Mouse (Mus musculus) ES-Bruce4 (cell line): ENCODE data around the gene Tm7sf3. TPM values are rescaled to one million over a fixed set of nuclear protein-coding genes. Genes with fewer than 3 reads are reported as not detected.

Experiments used
- H3K27ac ChIP-seq: 2 replicates; pipeline ENCODE4 v1.5.1; 2012; ENCODE audit warnings: low read length, inconsistent platforms; ENCODE audit not compliant: insufficient read depth
- H3K27me3 ChIP-seq: 2 replicates; pipeline ENCODE4 v1.6.1; 2012; ENCODE audit warnings: mild to moderate bottlenecking, low read length, inconsistent platforms; ENCODE audit not compliant: control insufficient read depth, poor library complexity, insufficient read depth, severe bottlenecking
- H3K36me3 ChIP-seq: 2 replicates; pipeline ENCODE4 v1.6.1; 2012; ENCODE audit warnings: inconsistent platforms, mild to moderate bottlenecking, low read length, moderate library complexity; ENCODE audit not compliant: control insufficient read depth, poor library complexity, insufficient read depth, severe bottlenecking
- H3K4me1 ChIP-seq: one replicate; pipeline ENCODE4 v1.8.1; 2011; ENCODE audit warnings: low read length; ENCODE audit not compliant: control insufficient read depth, insufficient read depth
- H3K4me3 ChIP-seq: 2 replicates; pipeline ENCODE4 v1.5.1; 2011; ENCODE audit warnings: low read depth, mild to moderate bottlenecking, low read length
- H3K9ac ChIP-seq: 2 replicates; pipeline ENCODE4 v1.6.1; 2012; ENCODE audit warnings: low read depth, mild to moderate bottlenecking, inconsistent platforms; ENCODE audit not compliant: poor library complexity, severe bottlenecking
- H3K9me3 ChIP-seq: replicated peaks from 2 replicates; pipeline ENCODE4 v1.6.1; 2012; ENCODE audit warnings: mild to moderate bottlenecking, low read length, inconsistent platforms; ENCODE audit not compliant: control insufficient read depth, poor library complexity, insufficient read depth, severe bottlenecking
- CTCF ChIP-seq: IDR thresholded peaks from one replicate; pipeline ENCODE4 v1.8.1; 2011; ENCODE audit warnings: low read depth, low read length
- EP300 ChIP-seq: IDR thresholded peaks from 2 replicates; pipeline ENCODE4 v1.6.1; 2011; ENCODE audit warnings: low read depth, low read length; ENCODE audit not compliant: insufficient read depth
- POLR2A ChIP-seq: IDR thresholded peaks from one replicate; pipeline ENCODE4 v1.8.1; 2011; ENCODE audit warnings: low read length; ENCODE audit not compliant: insufficient read depth
- polyA plus RNA-seq: library from polyadenylated mRNA; stranded (reverse); fragments of >200 nt; gene quantifications from 2 replicates; pipeline ENCODE4 v1.2.4, GENCODE M21; 2011; ENCODE audit warnings: low read depth; ENCODE audit not compliant: missing spikeins, insufficient read depth, insufficient read length

Gene Tm7sf3
- polyA plus RNA-seq, 1 experiment: 46.1 TPM

- Histone ChIP-seq H3K9ac (peak overlapping the region; percentile 62), H3K27me3 (no peaks in the 10 kb centered on the region), H3K36me3 (no peaks in the 10 kb centered on the region), H3K27ac (no peak overlapping the region), H3K9me3 (no peaks in the 10 kb centered on the region), H3K4me1 (no peaks in the 10 kb centered on the region), H3K4me3 (peak overlapping the region; percentile 79)
- no peak for TF ChIP-seq EP300
- TF ChIP-seq CTCF: no peak
- TF ChIP-seq POLR2A: no peak
These were observed 553 bp upstream of the Tm7sf3 start for GRCm38 (mm10) chr6:146643184-146643570.

- H3K4me1 ChIP-seq: no peaks in the 10 kb centered on the region
- no peaks in the 10 kb centered on the region for H3K27me3 ChIP-seq
- H3K9ac ChIP-seq: peak overlapping the region; percentile 6; the same call in 1 of the 2 replicates
- H3K36me3 ChIP-seq: no peaks in the 10 kb centered on the region
- peak overlapping the region; percentile 38; the same call in 1 of the 2 replicates for H3K4me3 ChIP-seq
- H3K9me3 ChIP-seq: no peaks in the 10 kb centered on the region
- TF ChIP-seq POLR2A (no peak), EP300 (no peak), CTCF (no peak)
- no peak overlapping the region for H3K27ac ChIP-seq
These were observed 908 bp downstream of the Tm7sf3 start for GRCm38 (mm10) chr6:146641621-146642210.

- H3K27me3 ChIP-seq: no peaks in the 10 kb centered on the region
- TF ChIP-seq CTCF (no peak), POLR2A (no peak), EP300 (no peak)
- H3K4me3 ChIP-seq: no peak overlapping the region
- H3K9me3 ChIP-seq: no peaks in the 10 kb centered on the region
- H3K27ac ChIP-seq: no peak overlapping the region
- H3K36me3 ChIP-seq: no peaks in the 10 kb centered on the region
- no peak overlapping the region for H3K9ac ChIP-seq
- no peaks in the 10 kb centered on the region for H3K4me1 ChIP-seq
These were observed 1.6 kb downstream of the Tm7sf3 start for GRCm38 (mm10) chr6:146640991-146641390.

- no peaks in the 10 kb centered on the region for H3K36me3 ChIP-seq
- TF ChIP-seq CTCF: no peak
- TF ChIP-seq EP300: no peak
- H3K9me3 ChIP-seq: no peaks in the 10 kb centered on the region
- H3K27ac ChIP-seq: no peak overlapping the region
- H3K4me1 ChIP-seq: no peaks in the 10 kb centered on the region
- H3K4me3 ChIP-seq: no peak overlapping the region
- no peak overlapping the region for H3K9ac ChIP-seq
- H3K27me3 ChIP-seq: no peaks in the 10 kb centered on the region
These were observed 2.3 kb downstream of the Tm7sf3 start for GRCm38 (mm10) chr6:146640068-146640965.

GRCm38 (mm10) chr6:146636482-146636881 lies 6.1 kb downstream of the Tm7sf3 start:
- no peak for TF ChIP-seq CTCF
- no peak for TF ChIP-seq POLR2A
- TF ChIP-seq EP300: no peak

More at GRCm38 (mm10) chr6:146636482-146636881, 6.1 kb downstream of the Tm7sf3 start:
- H3K36me3 ChIP-seq: no peaks in the 10 kb centered on the region
- H3K9ac ChIP-seq: no peak overlapping the region
- H3K27ac ChIP-seq: no peak overlapping the region
- H3K9me3 ChIP-seq: no peaks in the 10 kb centered on the region
- no peak overlapping the region for H3K4me3 ChIP-seq
- no peaks in the 10 kb centered on the region for H3K27me3 ChIP-seq
- no peaks in the 10 kb centered on the region for H3K4me1 ChIP-seq
